Comparison of ENCODE assay signal across 9 mouse cellular contexts in the genomic region with DNA sequence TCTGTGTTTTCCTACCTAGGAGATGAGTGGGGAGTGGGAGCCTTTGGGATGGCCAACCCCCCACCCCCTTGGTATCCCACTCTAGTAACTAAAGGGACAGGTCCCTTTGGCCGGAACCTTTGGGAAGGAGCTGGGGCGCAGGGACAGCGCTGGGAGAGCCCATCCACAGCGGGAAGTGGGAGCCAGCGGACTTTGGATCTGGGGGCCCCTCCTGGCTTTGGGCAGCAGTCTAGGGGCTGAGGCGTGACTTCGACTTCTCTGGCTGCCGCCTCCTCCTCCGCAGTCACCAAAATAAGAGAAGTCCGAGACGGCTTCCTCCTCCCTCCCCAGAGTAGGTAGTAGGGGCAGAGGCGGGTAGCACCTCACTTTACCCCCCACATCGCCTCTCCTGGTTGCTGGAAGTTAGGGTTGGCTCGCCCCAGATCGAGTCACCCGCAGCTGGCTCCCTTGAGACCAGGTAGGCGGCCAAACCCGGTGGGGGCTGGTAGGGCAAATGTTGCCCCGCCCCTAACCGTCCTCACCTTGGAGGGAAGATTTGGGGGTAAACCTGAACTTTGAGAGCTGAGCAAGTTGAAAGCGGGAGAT. TPM values are rescaled to one million over a fixed set of nuclear protein-coding genes. Genes with fewer than 3 reads are reported as not detected.
DNase-seq lines count a peak whose midpoint lies in the region; ATAC-seq and TF ChIP-seq lines count a peak whose summit lies in the region.
"Had no signal": no experiment of that assay in that cellular context is flagged by ENCODE, and none has a peak within 500 bp of the region (broad histone marks: within the 10 kb centered on the region; RNA-seq: fewer than 3 reads in every experiment).

Gene Fgr (plus strand): TSS at position 282 of the 585 bp plus-strand sequence.

- H3K36me3 ChIP-seq in heart, embryonic 12.5 days = no peaks in the 10 kb centered on the region
- H3K36me3 ChIP-seq in forebrain, postnatal 0 days (ENCODE audit: insufficient read depth) = no peaks in the 10 kb centered on the region
- H3K36me3 ChIP-seq in limb, embryonic 12.5 days = no peaks in the 10 kb centered on the region
- H3K36me3 ChIP-seq in midbrain, postnatal 0 days (ENCODE audit: insufficient read depth, low read length) = no peaks in the 10 kb centered on the region
- H3K36me3 ChIP-seq: G1E had no signal

- H3K9me3 ChIP-seq in heart, embryonic 12.5 days (replicated peaks) = no peaks in the 10 kb centered on the region
- no peaks in the 10 kb centered on the region for H3K9me3 ChIP-seq in forebrain, postnatal 0 days (ENCODE audit: low read length)
- no peaks in the 10 kb centered on the region for H3K9me3 ChIP-seq in limb, embryonic 12.5 days
- no peaks in the 10 kb centered on the region for H3K9me3 ChIP-seq in midbrain, postnatal 0 days (ENCODE audit: low read length)
- H3K9me3 ChIP-seq: G1E had no signal

- H3K4me3 ChIP-seq in heart, embryonic 12.5 days = peak within 1 kb of the TSS; percentile 14
- no peak within 1 kb of the TSS for H3K4me3 ChIP-seq in forebrain, postnatal 0 days (ENCODE audit: low read depth, low read length)
- H3K4me3 ChIP-seq in limb, embryonic 12.5 days (replicated peaks) = peak within 1 kb of the TSS; percentile 29
- no peak within 1 kb of the TSS for H3K4me3 ChIP-seq in midbrain, postnatal 0 days (ENCODE audit: low read depth, low read length)

- no peak within 1 kb of the TSS for H3K9ac ChIP-seq in heart, embryonic 12.5 days
- H3K9ac ChIP-seq in forebrain, postnatal 0 days = no peak within 1 kb of the TSS
- H3K9ac ChIP-seq in limb, embryonic 12.5 days (replicated peaks) = no peak within 1 kb of the TSS; the same call in 1 of the 2 replicates
- 0 out of 2 replicates have a peak within 1 kb of the TSS, but pooled peaks have one; percentile 24 for H3K9ac ChIP-seq in midbrain, postnatal 0 days (replicated peaks; ENCODE audit: low read length, poor library complexity, severe bottlenecking)

- H3K4me2 ChIP-seq in heart, embryonic 12.5 days = peak within 1 kb of the TSS; percentile 52
- peak within 1 kb of the TSS; percentile 26; the same call in 1 of the 2 replicates for H3K4me2 ChIP-seq in forebrain, postnatal 0 days (ENCODE audit: low read depth)
- H3K4me2 ChIP-seq in limb, embryonic 12.5 days = peak within 1 kb of the TSS; percentile 49
- peak within 1 kb of the TSS; percentile 24; the same call in 1 of the 2 replicates for H3K4me2 ChIP-seq in midbrain, postnatal 0 days (ENCODE audit: low read depth, low read length, poor library complexity, severe bottlenecking)

- 10% methylated on average over 21 of the region's 21 CpGs for WGBS in heart, embryonic 12.5 days
- 10% methylated on average over 21 of the region's 21 CpGs for WGBS in forebrain, postnatal 0 days
- WGBS in limb, embryonic 12.5 days = 10% methylated on average over 21 of the region's 21 CpGs
- 12% methylated on average over 20 of the region's 21 CpGs for WGBS in midbrain, postnatal 0 days

- TF ChIP-seq CTCF in forebrain, postnatal 0 days (IDR thresholded peaks at IDR 0.05; ENCODE audit: low read depth) = no peak
- no peak for TF ChIP-seq CTCF in midbrain, postnatal 0 days (IDR thresholded peaks at IDR 0.05)

- DNase-seq in heart, adult 8-10 months (ENCODE audit: low spot score) = no peak
- no peak for DNase-seq in forebrain, postnatal 0 days
- no peak for DNase-seq in midbrain, postnatal 0 days (ENCODE audit: low spot score)
- DNase-seq in yolk sac, embryonic 10.5 days (ENCODE audit: low spot score) = no peak
- DNase-seq in adipocyte (ENCODE audit: low spot score) = no peak
- no peak for DNase-seq in adrenal gland, postnatal 25 days

- ATAC-seq in heart, embryonic 12.5 days (ENCODE audit: insufficient number of reproducible peaks, low FRiP score) = no peak
- ATAC-seq in forebrain, postnatal 0 days = no peak
- ATAC-seq in limb, embryonic 12.5 days (ENCODE audit: insufficient number of reproducible peaks, insufficient read depth, low FRiP score, low TSS enrichment, low read depth) = no peak
- no peak for ATAC-seq in midbrain, postnatal 0 days (ENCODE audit: low FRiP score)

- peaks cover 47% of the 10 kb centered on the region for H3K27me3 ChIP-seq in heart, embryonic 12.5 days (replicated peaks)
- H3K27me3 ChIP-seq in forebrain, postnatal 0 days (ENCODE audit: insufficient read depth, low read length) = peaks cover 20% of the 10 kb centered on the region; the same call in 1 of the 2 replicates
- peaks cover 45% of the 10 kb centered on the region for H3K27me3 ChIP-seq in limb, embryonic 12.5 days
- H3K27me3 ChIP-seq in midbrain, postnatal 0 days (ENCODE audit: insufficient read depth, low read length) = 0 out of 2 replicates have a peak, but pooled peaks cover 3% of the 10 kb centered on the region

- peaks cover 32% of the 10 kb centered on the region for H3K4me1 ChIP-seq in heart, embryonic 12.5 days (replicated peaks)
- H3K4me1 ChIP-seq in forebrain, postnatal 0 days (ENCODE audit: insufficient read depth) = no peaks in the 10 kb centered on the region
- H3K4me1 ChIP-seq in limb, embryonic 12.5 days (replicated peaks) = peaks cover 20% of the 10 kb centered on the region
- peaks cover 9% of the 10 kb centered on the region; the same call in 1 of the 2 replicates for H3K4me1 ChIP-seq in midbrain, postnatal 0 days (ENCODE audit: insufficient read depth, low read length)

- H3K27ac ChIP-seq in heart, embryonic 12.5 days (ENCODE audit: poor library complexity, severe bottlenecking) = no peak within 1 kb of the TSS
- H3K27ac ChIP-seq in forebrain, postnatal 0 days (ENCODE audit: low read depth, low read length) = no peak within 1 kb of the TSS
- H3K27ac ChIP-seq in limb, embryonic 12.5 days = 0 out of 2 replicates have a peak within 1 kb of the TSS, but pooled peaks have one; percentile 29
- H3K27ac ChIP-seq in midbrain, postnatal 0 days (ENCODE audit: low read depth, low read length) = no peak within 1 kb of the TSS; the same call in 1 of the 2 replicates

RNA-seq across cellular contexts. Expression of gene Fgr, which starts in this region (rescaled TPM):
- polyA plus RNA-seq in heart, embryonic 12.5 days (2016; fragmentation: Nextera tagmentation; extraction: Ambion mirVana) = 0.19 and 0.23 TPM in 2 replicates
- total RNA-seq in heart, adult 8-10 months (2022) = 1 to 10 TPM in 1 of 4 experiments, under 1 TPM in 3; 0.14 to 2.5 (median 0.49) TPM
- total RNA-seq in forebrain, postnatal 0 days (2014; rRNA removed) = not detected in 2 replicates
- polyA plus RNA-seq in forebrain, postnatal 0 days (2015; fragmentation: Nextera tagmentation; extraction: Ambion mirVana) = 0.06 TPM in 2 replicates
- polyA plus RNA-seq in limb, embryonic 12.5 days (2016; fragmentation: Nextera tagmentation; extraction: Ambion mirVana) = 0.26 and 0.36 TPM in 2 replicates
- 0.33 and 0.47 TPM in 2 replicates for total RNA-seq in midbrain, postnatal 0 days (2014; rRNA removed)
- polyA plus RNA-seq in midbrain, postnatal 0 days (2015; fragmentation: Nextera tagmentation; extraction: Ambion mirVana) = 0.19 TPM in 1 of 2 replicates, not detected in the other
- total RNA-seq in adrenal gland, postnatal 25 days (2021) = 0.33 TPM in 1 of 2 replicates, not detected in the other
- polyA plus RNA-seq: G1E had no signal

Comparison
In these comparisons a context has a peak if more than half of its experiments do, and no peak if none do; other contexts are left out.
1. H3K4me3 ChIP-seq: peak in heart, embryonic 12.5 days (single experiment) and limb, embryonic 12.5 days (single experiment); none in forebrain, postnatal 0 days (single experiment) and midbrain, postnatal 0 days (single experiment).
2. Peak in every context shown above with its lines, with median percentiles within 50 percentile points of each other: H3K4me2 ChIP-seq.